Mouse (Mus musculus) embryonic facial prominence, embryonic 14.5 days (tissue): Measurements from ENCODE around the gene Pkd1l2. TPM values are rescaled to one million over a fixed set of nuclear protein-coding genes. Genes with fewer than 3 reads are reported as not detected.

Source experiments
- ATAC-seq: fragments of 200-750 bp; cut with Nextera tagmentation; 2 replicates; pipeline ENCODE4 v1.8.0; 2017; ENCODE audit warnings: low read depth, moderate number of reproducible peaks, moderate TSS enrichment
- DNase-seq: peaks from one replicate; pipeline ENCODE4 v3.0.0-alpha.2; 2015; ENCODE audit warnings: low spot score
- H3K27ac ChIP-seq: fragments of 300-500 bp; sonication (generic); replicated peaks from 2 replicates; pipeline ENCODE4 v1.5.1; 2014; ENCODE audit warnings: low read depth, mild to moderate bottlenecking, low read length, moderate library complexity
- H3K27me3 ChIP-seq: fragments of 300-500 bp; sonication (generic); replicated peaks from 2 replicates; pipeline ENCODE4 v1.6.1; 2014; ENCODE audit warnings: low read length; ENCODE audit not compliant: control insufficient read depth, insufficient read depth
- H3K36me3 ChIP-seq: fragments of 300-500 bp; sonication (generic); 2 replicates; pipeline ENCODE4 v1.6.1; 2014; ENCODE audit warnings: low read length, mixed read lengths; ENCODE audit not compliant: control insufficient read depth, insufficient read depth
- H3K4me1 ChIP-seq: fragments of 300-500 bp; sonication (generic); 2 replicates; pipeline ENCODE4 v1.6.1; 2014; ENCODE audit warnings: antibody characterized with exemption, low read length; ENCODE audit not compliant: control insufficient read depth, insufficient read depth
- H3K4me2 ChIP-seq: fragments of 300-500 bp; sonication (generic); 2 replicates; pipeline ENCODE4 v1.6.1; 2014; ENCODE audit warnings: low read depth, mild to moderate bottlenecking, low read length, moderate library complexity, mixed read lengths
- H3K4me3 ChIP-seq: fragments of 300-500 bp; sonication (generic); 2 replicates; pipeline ENCODE4 v1.5.1; 2014; ENCODE audit warnings: low read depth, mild to moderate bottlenecking, low read length
- H3K9ac ChIP-seq: fragments of 300-500 bp; sonication (generic); 2 replicates; pipeline ENCODE4 v1.6.1; 2014; ENCODE audit warnings: low read depth, mild to moderate bottlenecking, low read length, moderate library complexity, mixed read lengths
- H3K9me3 ChIP-seq: fragments of 300-500 bp; sonication (generic); 2 replicates; pipeline ENCODE4 v1.6.1; 2016; ENCODE audit warnings: low read length; ENCODE audit not compliant: control insufficient read depth
- WGBS: fragments of 180-500 bp; shearing (Covaris S2); extraction: QIAGEN DNeasy Blood & Tissue Kit; methylation state at CpG from one replicate; pipeline ENCODE4 v1.1.7; 2014; 5-methylcytosine and 5-hydroxymethylcytosine counted together
- polyA plus RNA-seq: library from polyadenylated mRNA; unstranded; fragments of >200 nt; fragmentation: Nextera tagmentation; extraction: Ambion mirVana; gene quantifications from 2 replicates; pipeline ENCODE4 v1.2.1, GENCODE M21; 2014

Pkd1l2 gene
- polyA plus RNA-seq, 1 experiment from 2014 or later, result 0.03 TPM

GRCm38 (mm10) chr8:117115676-117116446 lies 33.6 kb upstream of the Pkd1l2 start:
- WGBS, result 16% methylated on average over 12 of the region's 13 CpGs
- DNase-seq, result peak; percentile 35
- 0 out of 2 replicates have a peak, but pooled peaks have one; percentile 12 for ATAC-seq
- Histone ChIP-seq H3K4me2 (peak overlapping the region; percentile 26), H3K4me1 (peaks cover 3% of the 10 kb centered on the region; the same call in 1 of the 2 replicates), H3K27ac (no peak overlapping the region), H3K9ac (no peak overlapping the region), H3K4me3 (no peak overlapping the region), H3K36me3 (no peaks in the 10 kb centered on the region), H3K27me3 (no peaks in the 10 kb centered on the region), H3K9me3 (no peaks in the 10 kb centered on the region)

- Histone ChIP-seq H3K4me2 (peak overlapping the region; percentile 26; the same call in 1 of the 2 replicates), H3K4me3 (no peak overlapping the region), H3K9me3 (no peaks in the 10 kb centered on the region), H3K27ac (no peak overlapping the region), H3K27me3 (no peaks in the 10 kb centered on the region), H3K9ac (no peak overlapping the region), H3K36me3 (no peaks in the 10 kb centered on the region), H3K4me1 (peaks cover 3% of the 10 kb centered on the region; the same call in 1 of the 2 replicates)
- 48% methylated on average over 6 of the region's 6 CpGs for WGBS
- ATAC-seq (no peak), DNase-seq (no peak)
Measured at GRCm38 (mm10) chr8:117115094-117115493, 32.8 kb upstream of the Pkd1l2 start.

GRCm38 (mm10) chr8:117112261-117112660 lies 30.0 kb upstream of the Pkd1l2 start:
- H3K27ac ChIP-seq, result no peak overlapping the region
- no peaks in the 10 kb centered on the region for H3K9me3 ChIP-seq
- no peak overlapping the region for H3K9ac ChIP-seq
- 53% methylated on average over 8 of the region's 8 CpGs for WGBS
- H3K4me2 ChIP-seq, result no peak overlapping the region
- H3K27me3 ChIP-seq, result no peaks in the 10 kb centered on the region
- H3K4me1 ChIP-seq, result peaks cover 3% of the 10 kb centered on the region; the same call in 1 of the 2 replicates
- DNase-seq, result no peak
- H3K4me3 ChIP-seq, result no peak overlapping the region
- 0 out of 2 replicates have a peak, but pooled peaks have one; percentile 20 for ATAC-seq
- no peaks in the 10 kb centered on the region for H3K36me3 ChIP-seq

- DNase-seq, result no peak
- WGBS, result 68% methylated on average over 3 of the region's 3 CpGs
- no peak overlapping the region for H3K27ac ChIP-seq
Measured at GRCm38 (mm10) chr8:117111641-117112040, 29.4 kb upstream of the Pkd1l2 start.

GRCm38 (mm10) chr8:117109801-117110390 lies 27.6 kb upstream of the Pkd1l2 start:
- no peaks in the 10 kb centered on the region for H3K36me3 ChIP-seq
- ATAC-seq, result no peak
- no peak overlapping the region for H3K9ac ChIP-seq
- no peak overlapping the region for H3K4me3 ChIP-seq
- H3K4me1 ChIP-seq, result no peaks in the 10 kb centered on the region
- H3K4me2 ChIP-seq, result no peak overlapping the region
- no peak for DNase-seq
- WGBS, result 51% methylated on average over 16 of the region's 16 CpGs
- H3K27me3 ChIP-seq, result no peaks in the 10 kb centered on the region
- H3K27ac ChIP-seq, result no peak overlapping the region
- no peaks in the 10 kb centered on the region for H3K9me3 ChIP-seq

More at GRCm38 (mm10) chr8:117111641-117112040, 29.4 kb upstream of the Pkd1l2 start:
- H3K4me1 ChIP-seq, result peaks cover 3% of the 10 kb centered on the region; the same call in 1 of the 2 replicates
- H3K4me3 ChIP-seq, result no peak overlapping the region
- no peak for ATAC-seq
- no peak overlapping the region for H3K9ac ChIP-seq
- H3K27me3 ChIP-seq, result no peaks in the 10 kb centered on the region
- no peaks in the 10 kb centered on the region for H3K36me3 ChIP-seq
- H3K4me2 ChIP-seq, result no peak overlapping the region
- no peaks in the 10 kb centered on the region for H3K9me3 ChIP-seq

- WGBS, result 89% methylated on average over 19 of the region's 19 CpGs
- no peaks in the 10 kb centered on the region for H3K4me1 ChIP-seq
- H3K27ac ChIP-seq, result no peak overlapping the region
- no peak overlapping the region for H3K9ac ChIP-seq
- H3K4me3 ChIP-seq, result no peak overlapping the region
- DNase-seq, result no peak
- no peaks in the 10 kb centered on the region for H3K36me3 ChIP-seq
- no peak for ATAC-seq
- no peaks in the 10 kb centered on the region for H3K27me3 ChIP-seq
- H3K4me2 ChIP-seq, result no peak overlapping the region
- H3K9me3 ChIP-seq, result no peaks in the 10 kb centered on the region
Measured at GRCm38 (mm10) chr8:117109018-117109711, 26.9 kb upstream of the Pkd1l2 start.

GRCm38 (mm10) chr8:117107533-117107932 lies 25.3 kb upstream of the Pkd1l2 start:
- DNase-seq (peak; percentile 70), ATAC-seq (no peak)
- H3K27ac ChIP-seq, result no peak overlapping the region
- 0 out of 2 replicates have a peak, but pooled peaks cover 3% of the 10 kb centered on the region for H3K9me3 ChIP-seq
- 12% methylated on average over 9 of the region's 9 CpGs for WGBS
- no peaks in the 10 kb centered on the region for H3K27me3 ChIP-seq
- H3K4me3 ChIP-seq, result no peak overlapping the region
- H3K9ac ChIP-seq, result no peak overlapping the region
- peak overlapping the region; percentile 8; the same call in 1 of the 2 replicates for H3K4me2 ChIP-seq
- H3K36me3 ChIP-seq, result no peaks in the 10 kb centered on the region
- H3K4me1 ChIP-seq, result no peaks in the 10 kb centered on the region

- H3K9me3 ChIP-seq, result 0 out of 2 replicates have a peak, but pooled peaks cover 5% of the 10 kb centered on the region
- DNase-seq (peak; percentile 71), ATAC-seq (0 out of 2 replicates have a peak, but pooled peaks have one; percentile 60)
- H3K4me2 ChIP-seq, result peak overlapping the region; percentile 38
- H3K36me3 ChIP-seq, result no peaks in the 10 kb centered on the region
- H3K27ac ChIP-seq, result peak overlapping the region; percentile 45; the same call in 1 of the 2 replicates
- H3K9ac ChIP-seq, result no peak overlapping the region
- H3K4me1 ChIP-seq, result peaks cover 11% of the 10 kb centered on the region; the same call in 1 of the 2 replicates
- no peaks in the 10 kb centered on the region for H3K27me3 ChIP-seq
- no peak overlapping the region for H3K4me3 ChIP-seq
- WGBS, result 33% methylated on average over 11 of the region's 11 CpGs
Measured at GRCm38 (mm10) chr8:117097564-117098191, 15.4 kb upstream of the Pkd1l2 start.
